Mouse (Mus musculus) hindbrain, embryonic 14.5 days (tissue): Measurements from ENCODE around the gene Pdgfb. TPM values are rescaled to one million over a fixed set of nuclear protein-coding genes. Genes with fewer than 3 reads are reported as not detected.

Experiments
- ATAC-seq: fragments of 200-750 bp; cut with Nextera tagmentation; 2 replicates; pipeline ENCODE4 v1.8.0; 2017; ENCODE audit warnings: moderate number of reproducible peaks, mild to moderate bottlenecking, moderate TSS enrichment, moderate library complexity; ENCODE audit not compliant: low FRiP score
- DNase-seq: peaks from one replicate; pipeline ENCODE4 v3.0.0-alpha.2; 2015; ENCODE audit warnings: low spot score
- H3K27ac ChIP-seq: fragments of 300-500 bp; sonication (generic); 2 replicates; pipeline ENCODE4 v1.5.1; 2014; ENCODE audit warnings: mild to moderate bottlenecking, moderate library complexity
- H3K27me3 ChIP-seq: fragments of 300-500 bp; sonication (generic); 2 replicates; pipeline ENCODE4 v1.6.1; 2014; ENCODE audit warnings: mild to moderate bottlenecking, low read length, mixed read lengths; ENCODE audit not compliant: control insufficient read depth, insufficient read depth
- H3K36me3 ChIP-seq: fragments of 300-500 bp; sonication (generic); replicated peaks from 2 replicates; pipeline ENCODE4 v1.6.1; 2014; ENCODE audit not compliant: control insufficient read depth, insufficient read depth
- H3K4me1 ChIP-seq: fragments of 300-500 bp; sonication (generic); replicated peaks from 2 replicates; pipeline ENCODE4 v1.6.1; 2014; ENCODE audit warnings: antibody characterized with exemption, low read length, mixed read lengths; ENCODE audit not compliant: control insufficient read depth, insufficient read depth
- H3K4me2 ChIP-seq: fragments of 300-500 bp; sonication (generic); replicated peaks from 2 replicates; pipeline ENCODE4 v1.6.1; 2014; ENCODE audit warnings: mild to moderate bottlenecking, moderate library complexity
- H3K4me3 ChIP-seq: fragments of 300-500 bp; sonication (generic); replicated peaks from 2 replicates; pipeline ENCODE4 v1.5.1; 2014; ENCODE audit warnings: mild to moderate bottlenecking, low read length
- H3K9ac ChIP-seq: fragments of 300-500 bp; sonication (generic); 2 replicates; pipeline ENCODE4 v1.6.1; 2014
- H3K9me3 ChIP-seq: fragments of 300-500 bp; sonication (generic); 2 replicates; pipeline ENCODE4 v1.6.1; 2016; ENCODE audit warnings: low read length; ENCODE audit not compliant: control insufficient read depth
- WGBS: fragments of 180-500 bp; shearing (Covaris S2); extraction: QIAGEN DNeasy Blood & Tissue Kit; methylation state at CpG from one replicate; pipeline ENCODE4 v1.1.7; 2014; 5-methylcytosine and 5-hydroxymethylcytosine counted together
- polyA plus RNA-seq: library from polyadenylated mRNA; unstranded; fragments of >200 nt; fragmentation: Nextera tagmentation; extraction: Ambion mirVana; gene quantifications from 2 replicates; pipeline ENCODE4 v1.2.1, GENCODE M21; 2014

Gene Pdgfb
- polyA plus RNA-seq, 1 experiment from 2014 or later = 7.3 TPM

DNA sequence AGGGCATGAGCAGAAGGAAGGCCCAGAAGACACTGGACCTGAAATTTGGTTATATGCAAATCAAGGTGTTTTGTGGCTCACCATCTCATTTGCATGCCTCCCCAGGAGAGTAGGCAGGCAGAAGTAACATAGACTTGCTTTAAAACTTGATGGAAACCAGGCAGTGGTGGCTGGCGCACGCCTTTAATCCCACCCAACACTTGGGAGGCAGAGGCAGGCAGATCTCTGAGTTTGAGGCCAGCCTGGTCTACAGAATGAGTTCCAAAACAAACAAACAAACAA is 23.3 kb upstream of the Pdgfb start:
- ATAC-seq = no peak
- 98% methylated on average over 2 of the region's 2 CpGs for WGBS
- H3K9me3 ChIP-seq = 0 out of 2 replicates have a peak, but pooled peaks cover 3% of the 10 kb centered on the region
- H3K4me3 ChIP-seq = no peak overlapping the region
- no peaks in the 10 kb centered on the region for H3K36me3 ChIP-seq
- no peak overlapping the region for H3K9ac ChIP-seq
- no peak for DNase-seq
- no peaks in the 10 kb centered on the region for H3K4me1 ChIP-seq
- no peak overlapping the region for H3K27ac ChIP-seq
- H3K4me2 ChIP-seq = no peak overlapping the region
- no peaks in the 10 kb centered on the region for H3K27me3 ChIP-seq

DNA sequence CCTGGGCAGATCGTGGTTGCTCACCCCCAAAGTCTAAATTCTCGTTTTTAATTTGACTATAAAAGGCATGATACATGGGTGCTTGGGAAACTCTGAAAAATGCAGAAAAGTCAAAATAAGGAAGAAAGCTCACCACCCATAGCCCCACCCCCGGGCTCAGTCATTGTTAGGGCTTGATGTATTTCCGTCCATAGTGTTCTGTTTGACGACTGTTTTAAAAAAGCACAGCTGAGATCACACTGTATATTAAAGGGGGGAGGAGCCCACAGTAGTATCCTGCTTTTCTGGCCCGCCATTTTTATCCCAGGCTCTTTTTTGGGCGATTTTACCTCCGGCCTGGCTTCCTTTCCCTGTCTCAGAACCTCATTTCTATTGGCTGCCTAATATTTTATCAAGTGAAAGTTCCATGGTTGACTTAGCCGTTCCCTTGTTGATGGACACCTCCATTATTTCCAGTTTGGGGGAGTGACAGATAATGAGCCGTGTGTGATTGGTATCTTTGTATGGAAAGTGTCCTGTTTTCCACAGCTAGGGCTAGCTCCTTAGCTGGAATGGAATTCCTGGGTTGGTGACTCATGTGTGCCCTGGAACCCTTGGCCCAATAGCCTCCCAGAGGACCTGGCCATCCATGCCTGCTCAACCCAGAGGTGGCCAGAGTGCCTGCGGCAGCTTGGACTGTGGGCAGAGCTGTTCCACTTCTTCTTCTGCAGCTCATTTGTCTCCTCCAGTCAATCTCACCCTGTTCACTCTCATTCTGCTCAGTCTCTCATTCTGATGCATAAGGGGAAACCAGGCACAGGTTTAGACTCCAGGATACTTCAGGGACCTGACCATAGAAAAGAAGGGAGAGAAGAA is 22.7 kb upstream of the Pdgfb start:
- Histone ChIP-seq H3K4me2 (no peak overlapping the region), H3K4me3 (no peak overlapping the region), H3K9ac (no peak overlapping the region), H3K36me3 (no peaks in the 10 kb centered on the region), H3K27me3 (no peaks in the 10 kb centered on the region), H3K9me3 (0 out of 2 replicates have a peak, but pooled peaks cover 3% of the 10 kb centered on the region), H3K4me1 (no peaks in the 10 kb centered on the region), H3K27ac (no peak overlapping the region)
- DNase-seq (no peak), ATAC-seq (no peak)
- 84% methylated on average over 11 of the region's 11 CpGs for WGBS

DNA sequence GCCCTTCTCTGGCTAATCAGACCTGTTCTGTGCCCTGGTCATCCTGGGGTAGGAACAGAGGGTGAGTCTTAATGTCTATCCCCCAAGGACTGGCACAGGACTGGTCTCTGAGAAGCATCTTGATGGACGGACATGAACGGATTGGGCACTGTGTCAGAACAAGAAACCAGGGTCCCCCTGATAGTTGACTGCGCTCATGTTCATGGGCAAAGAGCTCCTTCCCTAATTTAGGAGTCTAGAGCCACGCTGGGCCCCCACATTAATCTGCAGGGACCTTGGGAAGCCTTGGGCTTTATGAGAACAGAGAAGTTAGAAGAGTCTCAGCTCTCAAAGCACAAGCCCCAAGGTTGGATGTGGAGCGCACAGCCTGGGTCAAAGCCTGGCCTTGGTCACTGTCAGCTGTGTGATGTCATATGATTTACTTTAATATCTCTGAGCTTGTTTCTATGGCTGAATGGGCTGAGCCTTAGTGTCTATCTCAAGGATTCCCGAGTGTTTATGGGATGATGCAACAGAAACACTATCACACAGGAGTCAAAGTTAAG is 20.6 kb upstream of the Pdgfb start:
- Histone ChIP-seq H3K36me3 (no peaks in the 10 kb centered on the region), H3K27ac (no peak overlapping the region), H3K9me3 (0 out of 2 replicates have a peak, but pooled peaks cover 3% of the 10 kb centered on the region), H3K4me1 (no peaks in the 10 kb centered on the region), H3K4me2 (no peak overlapping the region), H3K9ac (no peak overlapping the region), H3K27me3 (no peaks in the 10 kb centered on the region), H3K4me3 (no peak overlapping the region)
- DNase-seq = no peak
- no peak for ATAC-seq
- 77% methylated on average over 6 of the region's 6 CpGs for WGBS

DNA sequence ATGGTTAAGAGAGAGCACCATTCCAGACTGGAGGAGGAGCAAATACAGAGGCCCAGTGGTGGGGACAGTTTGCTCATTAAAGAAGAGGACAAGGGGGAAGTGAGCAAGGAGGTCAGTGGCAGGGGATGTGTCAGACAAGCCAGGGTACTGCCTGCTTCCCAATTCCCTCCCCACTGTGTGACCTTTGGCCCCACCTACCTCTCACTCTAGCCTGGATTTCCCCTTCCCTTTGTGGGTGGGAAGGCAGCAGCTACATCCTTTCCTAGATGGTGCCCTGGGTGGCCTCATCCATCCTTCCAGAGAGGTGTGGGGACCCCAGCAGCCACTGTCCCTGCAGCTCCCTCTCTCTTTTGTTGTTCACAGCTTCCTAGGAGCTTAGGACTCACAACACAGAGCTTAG is 20.1 kb upstream of the Pdgfb start:
- no peak for ATAC-seq
- H3K4me1 ChIP-seq = no peaks in the 10 kb centered on the region
- no peak for DNase-seq

DNA sequence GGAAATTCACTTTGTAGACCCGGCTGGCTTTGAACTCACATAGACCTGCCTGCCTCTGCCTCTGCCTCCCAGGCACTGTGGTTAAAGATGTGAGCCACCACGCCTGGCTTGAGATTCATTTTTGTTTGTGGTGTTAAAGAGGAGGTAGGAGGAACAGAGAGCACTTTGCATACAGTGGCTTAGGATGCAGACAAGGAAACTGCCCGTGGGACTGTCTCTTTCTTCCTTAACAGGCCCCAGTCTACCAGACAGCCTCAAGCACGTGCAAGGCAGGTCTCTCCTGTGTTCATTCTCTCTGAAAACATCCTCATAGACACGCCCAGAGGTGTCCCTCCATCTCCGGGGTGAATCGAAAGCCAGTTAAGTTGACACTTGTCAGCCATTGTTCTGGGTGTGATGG is 19.6 kb upstream of the Pdgfb start:
- H3K36me3 ChIP-seq = no peaks in the 10 kb centered on the region
- H3K4me2 ChIP-seq = no peak overlapping the region
- ATAC-seq = no peak
- DNase-seq = no peak
- 69% methylated on average over 7 of the region's 7 CpGs for WGBS
- no peak overlapping the region for H3K4me3 ChIP-seq
- H3K27me3 ChIP-seq = no peaks in the 10 kb centered on the region
- 0 out of 2 replicates have a peak, but pooled peaks cover 3% of the 10 kb centered on the region for H3K9me3 ChIP-seq
- H3K4me1 ChIP-seq = no peaks in the 10 kb centered on the region
- H3K9ac ChIP-seq = no peak overlapping the region
- no peak overlapping the region for H3K27ac ChIP-seq

More for the DNA sequence above, 20.1 kb upstream of the Pdgfb start:
- H3K9me3 ChIP-seq = 0 out of 2 replicates have a peak, but pooled peaks cover 3% of the 10 kb centered on the region
- H3K4me2 ChIP-seq = no peak overlapping the region
- H3K4me3 ChIP-seq = no peak overlapping the region
- H3K36me3 ChIP-seq = no peaks in the 10 kb centered on the region
- H3K27ac ChIP-seq = no peak overlapping the region
- no peak overlapping the region for H3K9ac ChIP-seq
- H3K27me3 ChIP-seq = no peaks in the 10 kb centered on the region

DNA sequence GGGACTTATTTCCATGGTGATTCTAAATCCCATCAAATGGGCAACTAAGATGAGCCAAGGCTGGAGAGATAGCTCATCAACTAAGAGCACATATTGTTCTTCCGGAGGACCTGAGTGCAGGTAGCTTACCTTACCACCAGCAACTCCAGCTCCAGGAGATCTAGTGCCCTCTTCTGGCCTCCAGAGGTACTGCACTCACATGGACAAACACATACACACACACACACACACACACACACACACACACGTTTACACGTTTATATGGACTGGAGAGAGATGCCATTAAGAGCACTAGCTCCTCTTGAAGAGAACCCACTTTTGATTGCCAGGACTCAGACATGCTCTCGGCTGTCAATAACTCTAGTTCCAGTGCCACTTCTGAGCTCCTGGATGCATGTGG is 16.4 kb upstream of the Pdgfb start:
- ATAC-seq (no peak), DNase-seq (no peak)
- no peak overlapping the region for H3K27ac ChIP-seq
- H3K27me3 ChIP-seq = no peaks in the 10 kb centered on the region
- WGBS = 92% methylated on average over 4 of the region's 4 CpGs
- H3K9me3 ChIP-seq = no peaks in the 10 kb centered on the region
- no peak overlapping the region for H3K9ac ChIP-seq
- H3K4me3 ChIP-seq = no peak overlapping the region
- no peaks in the 10 kb centered on the region for H3K4me1 ChIP-seq
- no peaks in the 10 kb centered on the region for H3K36me3 ChIP-seq
- H3K4me2 ChIP-seq = no peak overlapping the region

DNA sequence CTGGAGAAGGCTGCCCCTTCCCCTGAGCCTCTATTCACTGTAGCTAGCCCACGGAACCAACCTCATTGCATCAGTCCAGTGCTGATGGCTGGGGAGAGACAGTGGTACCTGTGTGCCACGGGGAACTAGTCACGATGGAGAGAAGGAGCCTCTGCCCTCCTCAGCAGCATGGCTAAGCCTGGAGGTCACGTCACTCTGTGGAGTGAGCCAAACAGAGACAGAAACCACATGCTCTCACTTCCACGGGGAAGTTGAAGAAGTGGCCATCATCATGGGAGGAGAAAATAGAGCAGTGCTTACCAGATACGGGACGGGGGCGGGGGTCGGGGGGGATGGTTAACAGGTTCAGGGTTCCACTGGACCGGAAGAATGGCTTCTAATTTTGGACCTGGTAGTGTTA is 15.6 kb upstream of the Pdgfb start:
- DNase-seq (no peak), ATAC-seq (no peak)
- 95% methylated on average over 10 of the region's 10 CpGs for WGBS
- Histone ChIP-seq H3K4me2 (no peak overlapping the region), H3K36me3 (no peaks in the 10 kb centered on the region), H3K4me3 (no peak overlapping the region), H3K4me1 (no peaks in the 10 kb centered on the region), H3K9me3 (no peaks in the 10 kb centered on the region), H3K27ac (no peak overlapping the region), H3K27me3 (no peaks in the 10 kb centered on the region), H3K9ac (no peak overlapping the region)

DNA sequence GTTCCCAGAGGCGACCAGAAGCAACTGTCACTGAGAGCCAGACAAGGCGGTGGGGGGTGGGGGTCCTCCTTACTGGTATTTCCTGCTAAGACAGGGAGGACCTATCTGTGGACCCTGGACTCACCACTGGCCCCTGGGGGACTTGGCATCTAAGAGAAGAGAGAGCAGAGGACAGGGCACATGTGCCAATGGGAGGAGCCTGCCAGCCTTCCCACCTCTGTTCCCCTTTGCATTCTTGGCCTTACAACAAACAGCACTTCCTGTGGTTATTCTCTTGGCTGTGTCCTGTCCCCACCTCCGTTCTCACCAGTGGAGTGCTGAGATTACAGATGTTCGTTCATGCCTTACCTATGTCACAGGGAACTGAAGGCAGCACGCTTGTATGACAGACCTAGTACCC is 14.1 kb upstream of the Pdgfb start:
- Histone ChIP-seq H3K36me3 (no peaks in the 10 kb centered on the region), H3K9ac (no peak overlapping the region), H3K4me1 (peaks cover 8% of the 10 kb centered on the region; the same call in 1 of the 2 replicates), H3K9me3 (no peaks in the 10 kb centered on the region), H3K27ac (no peak overlapping the region), H3K4me2 (no peak overlapping the region), H3K4me3 (no peak overlapping the region), H3K27me3 (no peaks in the 10 kb centered on the region)
- DNase-seq (no peak), ATAC-seq (no peak)
- WGBS = 80% methylated on average over 5 of the region's 5 CpGs

DNA sequence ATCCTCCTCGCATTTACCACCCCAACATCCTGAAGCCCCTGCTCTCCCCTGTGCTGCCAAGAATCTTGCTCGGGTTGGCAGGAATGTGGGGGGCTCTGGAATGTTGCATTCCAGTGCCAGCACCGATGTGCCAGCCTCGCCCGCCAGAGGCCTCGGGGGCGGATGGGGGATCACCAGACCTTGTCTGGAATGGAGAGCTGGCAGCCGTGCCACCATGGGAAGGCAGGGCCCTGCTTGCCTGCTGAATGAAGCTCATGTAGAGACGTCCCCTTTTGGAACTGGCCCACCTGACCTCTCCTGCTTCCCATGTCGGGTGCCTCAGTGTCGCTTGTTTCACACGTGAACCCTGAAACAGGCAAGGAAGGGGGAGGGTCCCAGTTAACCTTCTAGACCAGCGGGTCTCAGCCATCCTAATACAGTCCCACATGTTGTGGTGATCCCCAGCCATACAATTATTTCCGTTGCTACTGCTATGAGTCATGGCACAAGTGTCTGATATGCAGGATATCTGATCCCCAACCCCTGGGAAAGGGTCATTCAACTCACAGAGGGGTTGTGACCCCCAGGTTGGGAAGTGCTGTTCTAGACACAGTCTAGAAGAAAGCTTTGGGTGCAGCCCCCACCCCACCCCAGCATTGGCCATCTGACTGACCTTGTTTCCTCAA is 12.0 kb upstream of the Pdgfb start:
- H3K27me3 ChIP-seq = no peaks in the 10 kb centered on the region
- no peaks in the 10 kb centered on the region for H3K36me3 ChIP-seq
- peaks cover 8% of the 10 kb centered on the region; the same call in 1 of the 2 replicates for H3K4me1 ChIP-seq
- no peak overlapping the region for H3K4me2 ChIP-seq
- no peak overlapping the region for H3K27ac ChIP-seq
- no peaks in the 10 kb centered on the region for H3K9me3 ChIP-seq
- WGBS = 77% methylated on average over 14 of the region's 14 CpGs
- no peak overlapping the region for H3K4me3 ChIP-seq
- DNase-seq = no peak
- H3K9ac ChIP-seq = no peak overlapping the region
- no peak; the same call in 1 of the 2 replicates for ATAC-seq
